Mouse (Mus musculus) heart, embryonic 15.5 days (tissue): ENCODE results near the gene Gm11168. TPM values are rescaled to one million over a fixed set of nuclear protein-coding genes. Genes with fewer than 3 reads are reported as not detected.
"Not testable (repeated sequence)": the region's sequence is repeated elsewhere in the genome, so short reads cannot be mapped to it uniquely, and the experiment has no call there.

ENCODE experiments used
- ATAC-seq: fragments of 200-750 bp; cut with Nextera tagmentation; replicated peaks from 2 replicates; pipeline ENCODE4 v1.8.0; 2017; ENCODE audit warnings: low read depth, moderate TSS enrichment; ENCODE audit not compliant: insufficient number of reproducible peaks, insufficient read depth, low FRiP score
- H3K27ac ChIP-seq: fragments of 300-500 bp; sonication (generic); 2 replicates; pipeline ENCODE4 v1.5.1; 2015; ENCODE audit warnings: mild to moderate bottlenecking, inconsistent platforms
- H3K27me3 ChIP-seq: fragments of 300-500 bp; sonication (generic); 2 replicates; pipeline ENCODE4 v1.6.1; 2015; ENCODE audit warnings: inconsistent platforms
- H3K36me3 ChIP-seq: fragments of 300-500 bp; sonication (generic); 2 replicates; pipeline ENCODE4 v1.6.1; 2015; ENCODE audit warnings: mild to moderate bottlenecking, inconsistent platforms
- H3K4me1 ChIP-seq: fragments of 300-500 bp; sonication (generic); replicated peaks from 2 replicates; pipeline ENCODE4 v1.6.1; 2015; ENCODE audit warnings: inconsistent platforms
- H3K4me2 ChIP-seq: fragments of 300-500 bp; sonication (generic); 2 replicates; pipeline ENCODE4 v1.6.1; 2015; ENCODE audit warnings: inconsistent platforms, mild to moderate bottlenecking, moderate library complexity
- H3K4me3 ChIP-seq: fragments of 300-500 bp; sonication (generic); 2 replicates; pipeline ENCODE4 v1.5.1; 2015; ENCODE audit warnings: mild to moderate bottlenecking, inconsistent platforms
- H3K9ac ChIP-seq: fragments of 300-500 bp; sonication (generic); 2 replicates; pipeline ENCODE4 v1.6.1; 2015; ENCODE audit warnings: mild to moderate bottlenecking, inconsistent platforms
- H3K9me3 ChIP-seq: fragments of 300-500 bp; sonication (generic); replicated peaks from 2 replicates; pipeline ENCODE4 v1.6.1; 2016; ENCODE audit warnings: inconsistent platforms
- WGBS: fragments of 180-500 bp; shearing (Covaris S2); methylation state at CpG from one replicate; pipeline ENCODE4 v1.1.7; 2015; ENCODE audit warnings: mixed read lengths; 5-methylcytosine and 5-hydroxymethylcytosine counted together
- microRNA-seq: library from miRNA; unstranded; fragments of <30 nt; microRNA quantifications from one replicate; pipeline ENCODE4, GENCODE M21; 2016
- polyA plus RNA-seq: library from polyadenylated mRNA; unstranded; fragments of >200 nt; fragmentation: Nextera tagmentation; extraction: Ambion mirVana; gene quantifications from 2 replicates; pipeline ENCODE4 v1.2.1, GENCODE M21; 2015

Gene Gm11168
- polyA plus RNA-seq, 1 experiment from 2014 or later = not detected

GRCm38 (mm10) chr9:3027200-3027599 is 24.1 kb downstream of the Gm11168 start:
- not testable (repeated sequence) for ATAC-seq, H3K9ac ChIP-seq, H3K4me2 ChIP-seq, H3K27me3 ChIP-seq, H3K9me3 ChIP-seq, H3K27ac ChIP-seq, H3K4me1 ChIP-seq, H3K36me3 ChIP-seq, H3K4me3 ChIP-seq
- WGBS = 63% methylated on average over 9 of the region's 9 CpGs

- 59% methylated on average over 13 of the region's 16 CpGs for WGBS
- H3K4me1 ChIP-seq, H3K4me3 ChIP-seq, H3K9ac ChIP-seq, ATAC-seq, H3K36me3 ChIP-seq, H3K4me2 ChIP-seq, H3K27ac ChIP-seq, H3K27me3 ChIP-seq, H3K9me3 ChIP-seq: not testable (repeated sequence)
These were observed 26.3 kb downstream of the Gm11168 start for GRCm38 (mm10) chr9:3029276-3030000.

- not testable (repeated sequence) for H3K4me1 ChIP-seq, H3K27ac ChIP-seq, H3K4me2 ChIP-seq, H3K9me3 ChIP-seq, H3K36me3 ChIP-seq, ATAC-seq, H3K9ac ChIP-seq, H3K4me3 ChIP-seq, H3K27me3 ChIP-seq
- WGBS = 72% methylated on average over 4 of the region's 10 CpGs
These were observed 27.7 kb downstream of the Gm11168 start for GRCm38 (mm10) chr9:3030677-3031318.

- H3K27ac ChIP-seq, H3K9ac ChIP-seq, H3K4me1 ChIP-seq, H3K36me3 ChIP-seq, H3K27me3 ChIP-seq, H3K4me3 ChIP-seq, H3K4me2 ChIP-seq, H3K9me3 ChIP-seq, ATAC-seq: not testable (repeated sequence)
- 47% methylated on average over 1 of the region's 8 CpGs for WGBS
These were observed 31.2 kb downstream of the Gm11168 start, which contains the start of gene Gm17535 for GRCm38 (mm10) chr9:3034299-3034698. Gene Gm17535, plus strand, starts transcription at chr9:3034599.

GRCm38 (mm10) chr9:3036577-3036976 is 33.4 kb downstream of the Gm11168 start, which contains the start of gene Gm10715:
Gene Gm10715, plus strand, starts transcription at chr9:3036877.
- not testable (repeated sequence) for ATAC-seq, H3K27ac ChIP-seq, H3K4me1 ChIP-seq, H3K9ac ChIP-seq, H3K4me2 ChIP-seq, H3K36me3 ChIP-seq, H3K4me3 ChIP-seq, H3K9me3 ChIP-seq, H3K27me3 ChIP-seq
- 73% methylated on average over 8 of the region's 8 CpGs for WGBS

DNA sequence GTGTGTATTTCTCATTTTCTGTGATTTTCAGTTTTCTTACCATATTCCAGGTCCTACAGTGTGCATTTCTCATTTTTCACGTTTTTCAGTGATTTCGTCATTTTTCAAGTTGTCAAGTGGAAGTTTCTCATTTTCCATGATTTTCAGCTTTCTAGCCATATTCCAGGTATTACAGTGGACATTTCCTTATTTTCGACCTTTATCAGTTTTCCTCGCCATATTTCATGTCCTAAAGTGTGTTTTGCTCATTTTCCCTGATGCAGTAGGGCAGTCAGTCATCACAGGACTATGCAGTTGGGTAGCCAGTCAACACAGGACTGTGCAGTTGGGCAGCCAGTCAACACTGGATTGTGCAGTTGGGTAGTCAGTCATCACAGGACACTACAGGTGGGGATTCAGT is 35.0 kb downstream of the Gm11168 start:
- WGBS = 57% methylated on average over 4 of the region's 4 CpGs
- not testable (repeated sequence) for H3K27me3 ChIP-seq, H3K36me3 ChIP-seq, H3K4me3 ChIP-seq, ATAC-seq, H3K9me3 ChIP-seq, H3K4me2 ChIP-seq, H3K27ac ChIP-seq, H3K4me1 ChIP-seq, H3K9ac ChIP-seq

Small RNA genes within 50 kb of the gene (microRNA-seq; reads per million reads assigned to microRNA genes)
- not detected for gene Mir101c

Other genes starting within 250 kb of the Gm11168 start
- not detected in 2 replicates for gene Gm10722, start 2.4 kb upstream of the Gm11168 start, polyA plus RNA-seq
- not detected in 2 replicates for gene Gm10721, start 9.8 kb downstream of the Gm11168 start, polyA plus RNA-seq
- 0.23 TPM in 1 of 2 replicates, not detected in the other for gene Gm10720, start 12.3 kb downstream of the Gm11168 start, polyA plus RNA-seq
- 0.19 and 0.34 TPM in 2 replicates for gene Gm10719, start 14.1 kb downstream of the Gm11168 start, polyA plus RNA-seq
- gene Gm10718, start 20.2 kb downstream of the Gm11168 start, polyA plus RNA-seq = 0.54 TPM in 1 of 2 replicates, not detected in the other
- 0.22 TPM in 1 of 2 replicates, not detected in the other for gene Gm10717, start 22.1 kb downstream of the Gm11168 start, polyA plus RNA-seq
- gene Gm17535, start 31.3 kb downstream of the Gm11168 start, polyA plus RNA-seq = not detected in 2 replicates
- not detected in 2 replicates for gene Gm10715, start 33.5 kb downstream of the Gm11168 start, polyA plus RNA-seq